Mouse (Mus musculus) erythroblast, embryonic 14.5 days (primary cell): ENCODE measurements at regions not wholly inside any gene's neighbourhood (a gene's known extent, or its start where the extent isn't known, plus 50 kb on each side); places are given as distances from the start of the nearest gene placed in this dataset.

Experiments used
- H3K27me3 ChIP-seq: 2 replicates; pipeline ENCODE4 v1.6.1; 2012; ENCODE audit warnings: inconsistent platforms; ENCODE audit not compliant: control insufficient read depth
- H3K36me3 ChIP-seq: 2 replicates; pipeline ENCODE4 v1.6.1; 2012; ENCODE audit warnings: mild to moderate bottlenecking, inconsistent platforms; ENCODE audit not compliant: control insufficient read depth
- H3K4me1 ChIP-seq: 2 replicates; pipeline ENCODE4 v1.6.1; 2012; ENCODE audit warnings: inconsistent platforms; ENCODE audit not compliant: control insufficient read depth
- H3K4me3 ChIP-seq: replicated peaks from 2 replicates; pipeline ENCODE3; 2012; ENCODE audit warnings: moderate library complexity, mild to moderate bottlenecking, inconsistent platforms
- H3K9me3 ChIP-seq: 2 replicates; pipeline ENCODE4 v1.6.1; 2012; ENCODE audit warnings: low read length, inconsistent platforms, mixed read lengths; ENCODE audit not compliant: control insufficient read depth
- GATA1 ChIP-seq: IDR thresholded peaks from 2 replicates; pipeline ENCODE4 v1.6.1; 2012; ENCODE audit warnings: low read length, inconsistent platforms, mixed read lengths
- TAL1 ChIP-seq: IDR thresholded peaks from 3 replicates; pipeline ENCODE4 v1.6.1; 2012; ENCODE audit warnings: low read length, inconsistent platforms, mixed read lengths

DNA sequence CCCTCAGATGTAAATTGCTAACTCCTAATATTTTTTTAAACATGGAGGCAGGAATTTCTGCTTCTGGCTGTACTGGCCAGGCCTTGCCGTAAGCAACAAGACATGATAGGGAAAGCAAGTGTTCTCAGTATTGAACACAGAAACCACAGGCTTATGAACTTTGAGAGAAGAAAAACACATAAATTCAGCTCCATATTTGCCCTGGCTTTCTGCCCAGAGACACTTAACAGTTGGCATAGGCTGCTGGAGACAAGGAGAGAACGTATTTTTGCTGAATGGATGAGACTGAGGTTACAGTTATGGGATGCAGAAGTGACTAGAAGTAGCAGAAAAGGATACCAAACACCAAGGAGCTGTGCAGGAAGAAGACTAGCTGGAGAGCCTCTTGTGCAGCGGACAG, 258.7 kb upstream of the Rbms1 start:
- Histone ChIP-seq H3K4me1 (no peaks in the 10 kb centered on the region), H3K27me3 (no peaks in the 10 kb centered on the region), H3K4me3 (no peak overlapping the region), H3K9me3 (no peaks in the 10 kb centered on the region), H3K36me3 (no peaks in the 10 kb centered on the region)
- TF ChIP-seq GATA1 (no peak), TAL1 (no peak)

DNA sequence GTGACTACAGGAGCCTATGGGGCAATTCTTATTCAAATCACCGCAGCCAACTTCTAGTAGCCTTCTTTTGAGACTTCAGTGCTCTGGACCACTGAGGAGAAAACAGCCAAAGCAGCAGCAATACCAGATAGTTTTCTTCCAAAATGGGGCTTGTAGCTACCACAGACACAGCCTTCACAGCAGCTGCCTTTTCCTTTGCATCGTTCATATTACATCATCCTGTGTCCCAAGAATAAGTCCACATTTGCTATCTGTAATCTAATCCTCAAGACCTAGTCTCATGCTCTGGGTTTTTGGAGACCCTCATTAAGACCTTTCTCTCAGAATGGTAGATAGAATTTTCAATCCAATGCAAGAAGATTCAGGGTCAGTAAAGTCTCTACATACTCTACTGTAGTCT, 258.2 kb upstream of the Rbms1 start:
- no peaks in the 10 kb centered on the region for H3K9me3 ChIP-seq
- no peaks in the 10 kb centered on the region for H3K27me3 ChIP-seq
- TF ChIP-seq TAL1 = no peak
- no peak for TF ChIP-seq GATA1
- no peak overlapping the region for H3K4me3 ChIP-seq
- H3K36me3 ChIP-seq = no peaks in the 10 kb centered on the region
- no peaks in the 10 kb centered on the region for H3K4me1 ChIP-seq

DNA sequence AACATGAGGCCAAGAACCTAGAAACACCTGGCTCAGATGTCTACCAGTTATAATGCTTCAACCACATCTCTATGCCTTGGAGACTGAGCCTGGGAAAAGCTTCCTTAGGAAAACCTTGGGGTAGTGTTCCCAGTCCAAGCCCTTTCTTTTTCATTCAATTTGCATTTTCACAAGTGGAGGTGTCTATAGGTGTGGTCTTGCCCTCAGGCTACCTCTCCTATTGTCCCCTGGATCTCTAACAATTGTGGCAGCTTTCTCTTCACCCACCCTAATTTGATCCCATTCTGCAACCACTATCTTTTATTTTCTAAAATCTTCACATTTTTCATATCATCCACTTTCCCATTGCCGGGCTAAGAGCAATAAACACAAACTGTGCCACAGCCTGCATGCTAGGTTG, 251.0 kb upstream of the Rbms1 start:
- Histone ChIP-seq H3K27me3 (no peaks in the 10 kb centered on the region), H3K4me1 (no peaks in the 10 kb centered on the region), H3K4me3 (no peak overlapping the region), H3K36me3 (no peaks in the 10 kb centered on the region), H3K9me3 (no peaks in the 10 kb centered on the region)
- TF ChIP-seq TAL1 (no peak), GATA1 (no peak)

DNA sequence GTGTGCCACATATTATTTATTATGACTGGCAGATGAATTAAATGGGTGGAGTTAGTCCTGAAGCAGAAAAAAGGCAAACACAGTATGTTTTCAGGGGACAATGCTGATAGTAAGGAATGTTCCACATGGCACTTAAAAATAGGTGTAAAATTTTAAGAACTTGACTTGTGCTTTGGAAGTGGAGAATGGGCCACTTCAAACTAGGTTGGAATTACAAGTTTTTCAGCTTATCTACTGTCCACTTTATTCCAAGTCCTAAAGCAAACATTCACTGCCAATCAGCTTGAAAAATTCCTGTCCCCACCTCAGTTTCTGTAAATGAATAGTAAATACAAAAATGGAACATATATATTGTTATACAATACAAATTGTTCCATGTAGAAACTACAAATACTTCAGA, 238.4 kb upstream of the Rbms1 start:
- Histone ChIP-seq H3K4me3 (no peak overlapping the region), H3K27me3 (no peaks in the 10 kb centered on the region), H3K4me1 (no peaks in the 10 kb centered on the region), H3K9me3 (no peaks in the 10 kb centered on the region), H3K36me3 (no peaks in the 10 kb centered on the region)
- TF ChIP-seq TAL1 (no peak), GATA1 (no peak)

DNA sequence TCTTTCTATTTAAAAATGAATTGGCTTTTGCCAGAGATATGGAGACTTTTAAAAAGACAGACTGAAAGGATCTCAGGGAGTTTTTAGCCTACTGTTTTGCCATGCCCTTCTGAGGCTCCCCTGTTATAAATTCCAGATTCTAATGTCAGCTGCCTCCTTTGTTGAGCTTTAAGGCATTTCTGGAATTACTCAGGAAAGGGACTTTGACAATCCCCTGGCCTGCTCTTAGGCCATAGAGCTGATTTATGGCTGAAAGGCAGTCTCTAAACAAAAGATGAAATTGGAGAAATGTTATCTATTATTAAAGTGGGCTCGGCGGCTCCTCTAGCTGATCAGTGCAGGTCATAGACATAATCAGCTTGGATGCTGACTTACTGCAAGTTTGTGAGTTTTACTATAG, 231.0 kb upstream of the Rbms1 start:
- Histone ChIP-seq H3K27me3 (no peaks in the 10 kb centered on the region), H3K4me3 (no peak overlapping the region), H3K9me3 (no peaks in the 10 kb centered on the region), H3K4me1 (no peaks in the 10 kb centered on the region), H3K36me3 (no peaks in the 10 kb centered on the region)
- TF ChIP-seq GATA1 (no peak), TAL1 (no peak)

DNA sequence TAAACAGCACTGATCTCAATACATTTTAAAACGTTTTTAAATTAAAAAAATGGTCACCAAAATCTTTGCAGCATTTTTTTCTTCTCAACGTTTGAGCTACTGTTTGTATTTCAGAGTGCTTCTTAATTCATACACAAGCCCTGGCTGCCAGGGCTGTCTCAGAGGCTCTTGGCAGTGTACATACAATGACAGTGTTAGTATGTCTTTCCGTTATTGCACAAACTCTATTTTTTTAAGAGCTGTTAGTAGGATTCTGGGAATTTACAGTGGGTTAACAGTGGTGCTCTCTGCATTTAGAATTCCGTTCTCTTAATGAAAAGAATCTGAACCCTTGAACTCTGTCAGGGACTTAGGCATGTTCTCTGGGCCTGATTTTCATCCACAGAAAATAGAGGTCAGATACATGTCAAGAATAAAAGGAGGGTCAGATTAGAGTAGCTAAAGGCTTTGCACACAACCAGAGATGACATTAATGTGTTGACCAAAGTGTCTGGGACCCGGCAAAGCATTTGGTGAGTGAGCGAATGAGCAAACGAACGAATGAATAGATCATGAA, 219.5 kb upstream of the Rbms1 start:
- H3K4me1 ChIP-seq = no peaks in the 10 kb centered on the region
- no peaks in the 10 kb centered on the region for H3K36me3 ChIP-seq
- no peak overlapping the region for H3K4me3 ChIP-seq
- H3K9me3 ChIP-seq = no peaks in the 10 kb centered on the region
- H3K27me3 ChIP-seq = no peaks in the 10 kb centered on the region
- TF ChIP-seq GATA1 (no peak), TAL1 (no peak)

DNA sequence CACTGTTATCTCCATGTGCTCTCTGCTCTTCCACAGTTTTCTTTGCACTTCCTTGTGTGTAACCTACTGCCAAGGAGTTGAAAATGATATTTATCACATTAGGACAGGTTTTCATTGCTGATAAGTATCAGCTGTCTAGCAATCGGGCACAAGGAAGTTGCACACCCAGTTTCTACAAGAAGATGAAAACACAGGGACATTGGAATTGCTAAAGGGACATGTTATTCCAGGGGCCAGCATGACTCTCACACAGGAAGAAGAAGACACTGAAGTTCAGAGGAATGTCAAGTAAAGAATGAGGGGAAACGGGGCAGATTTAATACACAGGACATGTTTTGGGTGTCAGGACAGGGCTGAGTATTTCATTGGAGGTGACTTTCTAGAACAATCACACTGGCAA, 214.8 kb upstream of the Rbms1 start:
- H3K36me3 ChIP-seq = no peaks in the 10 kb centered on the region
- H3K27me3 ChIP-seq = no peaks in the 10 kb centered on the region
- H3K9me3 ChIP-seq = no peaks in the 10 kb centered on the region
- TF ChIP-seq TAL1 (no peak), GATA1 (no peak)
- no peak overlapping the region for H3K4me3 ChIP-seq
- no peaks in the 10 kb centered on the region for H3K4me1 ChIP-seq

DNA sequence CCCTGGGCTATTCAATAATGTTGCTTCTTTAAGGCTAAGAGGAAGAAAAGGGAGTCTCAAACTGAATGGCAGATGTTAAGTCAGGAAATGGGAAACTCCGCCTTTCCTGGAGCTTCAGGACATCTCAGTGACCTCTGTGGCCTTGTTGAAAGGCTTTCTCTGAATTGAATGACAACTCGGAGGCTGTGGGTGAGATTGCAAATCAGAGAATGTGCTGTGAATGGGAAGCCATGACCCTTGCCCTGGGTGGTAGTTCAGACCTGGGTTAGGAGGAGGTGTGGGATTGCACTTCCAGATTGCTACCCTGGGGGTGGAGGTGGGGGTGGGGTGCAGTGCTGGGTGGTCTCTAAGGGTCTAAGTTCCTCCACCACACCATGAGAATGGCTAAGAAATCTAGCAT, 213.8 kb upstream of the Rbms1 start:
- H3K27me3 ChIP-seq = no peaks in the 10 kb centered on the region
- no peaks in the 10 kb centered on the region for H3K4me1 ChIP-seq
- H3K36me3 ChIP-seq = no peaks in the 10 kb centered on the region
- no peaks in the 10 kb centered on the region for H3K9me3 ChIP-seq
- no peak for TF ChIP-seq GATA1
- H3K4me3 ChIP-seq = no peak overlapping the region

DNA sequence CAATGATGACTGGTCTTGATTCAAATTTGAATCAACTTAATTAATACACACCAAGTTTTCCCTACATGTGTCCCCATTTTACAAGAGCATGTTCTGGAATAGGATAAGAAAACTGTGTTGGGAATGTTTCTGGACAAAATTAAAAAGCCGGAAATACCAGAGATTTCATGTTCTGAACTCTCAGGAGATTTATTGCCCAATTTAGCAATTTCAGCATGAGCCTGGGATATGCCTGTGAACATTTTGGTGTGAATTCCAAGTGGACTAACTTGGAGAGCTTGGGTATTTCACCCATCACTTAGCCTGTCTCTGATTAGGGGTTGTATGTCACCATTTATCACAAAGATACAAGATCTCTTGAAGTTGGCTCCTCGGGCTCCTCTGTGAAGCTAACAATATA, 210.6 kb upstream of the Rbms1 start:
- H3K27me3 ChIP-seq = no peaks in the 10 kb centered on the region
- TF ChIP-seq TAL1 (no peak), GATA1 (no peak)

DNA sequence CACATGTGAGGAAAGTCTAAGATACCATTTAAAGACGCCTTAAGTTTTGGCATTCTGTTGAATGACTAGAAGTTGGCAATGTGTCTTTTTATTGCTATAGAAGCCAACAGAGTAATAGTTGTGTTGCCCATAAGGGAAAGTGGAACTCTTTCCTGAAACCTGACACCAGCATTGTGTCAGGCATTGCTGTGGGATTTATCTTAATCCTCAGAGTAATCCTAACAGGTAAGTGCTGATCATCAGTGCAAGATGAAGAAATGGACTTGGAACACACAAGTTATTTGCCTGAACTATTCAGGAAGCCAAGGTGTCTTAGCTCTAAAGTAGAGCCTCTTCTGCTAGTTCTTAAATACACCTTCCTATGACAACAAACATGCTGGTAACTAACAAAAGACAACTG, 198.3 kb upstream of the Rbms1 start:
- H3K27me3 ChIP-seq = no peaks in the 10 kb centered on the region
- TF ChIP-seq GATA1 (no peak), TAL1 (no peak)
- H3K36me3 ChIP-seq = no peaks in the 10 kb centered on the region
- H3K4me1 ChIP-seq = no peaks in the 10 kb centered on the region
- H3K4me3 ChIP-seq = no peak overlapping the region
- H3K9me3 ChIP-seq = no peaks in the 10 kb centered on the region

More for the DNA sequence above, 210.6 kb upstream of the Rbms1 start:
- H3K36me3 ChIP-seq = no peaks in the 10 kb centered on the region
- no peaks in the 10 kb centered on the region for H3K4me1 ChIP-seq
- no peak overlapping the region for H3K4me3 ChIP-seq
- no peaks in the 10 kb centered on the region for H3K9me3 ChIP-seq
